Mouse (Mus musculus) neural tube, embryonic 15.5 days (tissue): Measurements from ENCODE around the gene Cdt1. TPM values are rescaled to one million over a fixed set of nuclear protein-coding genes. Genes with fewer than 3 reads are reported as not detected.

ENCODE experiments used
- ATAC-seq: fragments of 200-750 bp; cut with Nextera tagmentation; 2 replicates; pipeline ENCODE4 v1.8.0; 2017; ENCODE audit warnings: mild to moderate bottlenecking, moderate TSS enrichment, moderate library complexity; ENCODE audit not compliant: low FRiP score
- H3K27ac ChIP-seq: fragments of 300-500 bp; sonication (generic); replicated peaks from 2 replicates; pipeline ENCODE4 v1.5.1; 2015; ENCODE audit warnings: mild to moderate bottlenecking, inconsistent platforms
- H3K27me3 ChIP-seq: fragments of 300-500 bp; sonication (generic); replicated peaks from 2 replicates; pipeline ENCODE4 v1.6.1; 2015; ENCODE audit warnings: inconsistent platforms
- H3K36me3 ChIP-seq: fragments of 300-500 bp; sonication (generic); 2 replicates; pipeline ENCODE4 v1.6.1; 2015; ENCODE audit warnings: inconsistent platforms
- H3K4me1 ChIP-seq: fragments of 300-500 bp; sonication (generic); 2 replicates; pipeline ENCODE4 v1.6.1; 2015; ENCODE audit warnings: inconsistent platforms
- H3K4me2 ChIP-seq: fragments of 300-500 bp; sonication (generic); 2 replicates; pipeline ENCODE4 v1.6.1; 2015; ENCODE audit warnings: inconsistent platforms, mild to moderate bottlenecking, moderate library complexity
- H3K4me3 ChIP-seq: fragments of 300-500 bp; sonication (generic); replicated peaks from 2 replicates; pipeline ENCODE4 v1.5.1; 2015; ENCODE audit warnings: mild to moderate bottlenecking, inconsistent platforms
- H3K9ac ChIP-seq: fragments of 300-500 bp; sonication (generic); replicated peaks from 2 replicates; pipeline ENCODE4 v1.6.1; 2015; ENCODE audit warnings: mild to moderate bottlenecking, inconsistent platforms
- H3K9me3 ChIP-seq: fragments of 300-500 bp; sonication (generic); replicated peaks from 2 replicates; pipeline ENCODE4 v1.6.1; 2016; ENCODE audit warnings: inconsistent platforms
- WGBS: fragments of 180-500 bp; shearing (Covaris S2); methylation state at CpG from one replicate; pipeline ENCODE4 v1.1.7; 2015; ENCODE audit warnings: mixed read lengths; 5-methylcytosine and 5-hydroxymethylcytosine counted together
- polyA plus RNA-seq: library from polyadenylated mRNA; unstranded; fragments of >200 nt; fragmentation: Nextera tagmentation; extraction: Ambion mirVana; gene quantifications from 2 replicates; pipeline ENCODE4 v1.2.1, GENCODE M21; 2015

The Cdt1 gene
- polyA plus RNA-seq, 1 experiment from 2014 or later: 6.8 TPM

DNA sequence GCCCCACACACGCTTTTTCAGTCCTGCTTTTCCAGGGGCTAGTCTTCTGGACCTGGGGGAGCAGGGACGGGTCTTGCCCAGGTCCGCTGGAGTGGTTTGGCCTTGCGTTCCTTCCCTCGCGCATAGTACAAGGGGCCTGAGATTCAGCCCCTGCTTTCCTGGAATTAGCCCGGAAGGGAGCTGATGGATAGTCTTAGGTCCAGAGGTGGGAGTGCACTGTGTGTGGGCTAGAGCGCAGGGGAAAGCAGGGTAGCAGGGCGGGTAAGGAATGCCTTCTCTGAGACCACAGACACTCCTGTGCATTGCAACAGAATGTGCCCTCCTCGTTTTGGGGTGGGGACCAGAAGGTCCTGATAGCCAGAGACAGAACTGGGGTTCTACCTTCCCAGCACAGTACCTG lies 9.3 kb downstream of the Cdt1 start:
- Histone ChIP-seq H3K9me3 (no peaks in the 10 kb centered on the region), H3K4me1 (peaks cover 32% of the 10 kb centered on the region), H3K4me3 (peak overlapping the region; percentile 60), H3K27me3 (no peaks in the 10 kb centered on the region), H3K9ac (peak overlapping the region; percentile 81), H3K36me3 (peaks cover 6% of the 10 kb centered on the region; the same call in 1 of the 2 replicates), H3K4me2 (peak overlapping the region; percentile 72), H3K27ac (peak overlapping the region; percentile 81)
- ATAC-seq: peak; percentile 37; the same call in 1 of the 2 replicates
- WGBS: 44% methylated on average over 10 of the region's 10 CpGs

DNA sequence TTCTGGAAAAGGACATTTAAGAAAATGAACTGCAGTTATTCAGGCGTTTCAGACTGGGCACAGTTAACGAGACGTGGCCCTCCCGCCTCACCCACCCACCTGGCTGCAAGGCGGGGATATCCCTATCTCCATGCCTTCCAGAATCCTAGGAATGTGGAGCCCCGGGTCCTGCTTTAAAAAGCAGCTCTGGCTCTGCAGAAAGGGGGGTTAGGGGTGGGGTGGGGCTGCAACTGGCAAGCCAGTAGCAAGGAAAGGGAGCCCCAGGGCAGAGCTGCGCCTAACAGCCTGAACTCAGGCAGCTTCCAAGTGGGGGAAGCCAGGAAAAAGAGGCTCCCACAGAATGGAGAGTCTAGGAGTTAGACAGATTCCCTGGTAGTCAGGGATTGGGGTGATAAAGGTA lies 11.4 kb downstream of the Cdt1 start:
- Histone ChIP-seq H3K4me3 (no peak overlapping the region), H3K36me3 (no peaks in the 10 kb centered on the region), H3K27me3 (0 out of 2 replicates have a peak, but pooled peaks cover 2% of the 10 kb centered on the region), H3K9me3 (no peaks in the 10 kb centered on the region), H3K9ac (no peak overlapping the region), H3K4me2 (no peak overlapping the region), H3K27ac (no peak overlapping the region), H3K4me1 (peaks cover 32% of the 10 kb centered on the region)
- WGBS: 27% methylated on average over 7 of the region's 7 CpGs
- no peak for ATAC-seq

DNA sequence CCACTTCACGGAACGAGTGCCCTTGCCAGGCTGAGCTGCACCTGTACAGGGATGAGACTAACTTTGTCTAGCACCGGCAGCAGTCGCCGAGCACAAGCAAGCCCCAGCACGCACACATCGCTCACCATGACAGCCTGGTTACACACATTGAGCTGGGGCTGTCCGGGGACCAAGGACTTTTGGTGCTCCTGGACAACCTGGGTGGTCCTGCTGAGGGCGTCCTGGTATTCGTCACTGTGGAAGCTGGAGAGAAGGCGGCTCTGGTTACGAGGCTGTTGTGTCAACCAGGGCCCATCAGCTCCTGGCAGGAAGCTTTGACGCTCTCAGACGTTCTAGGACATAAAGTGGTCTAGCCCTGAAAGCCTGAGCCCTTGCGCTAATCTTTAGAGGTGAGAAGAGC lies 13.1 kb downstream of the Cdt1 start:
- Histone ChIP-seq H3K4me3 (no peak overlapping the region), H3K9ac (no peak overlapping the region), H3K4me2 (no peak overlapping the region), H3K27ac (no peak overlapping the region), H3K9me3 (no peaks in the 10 kb centered on the region), H3K27me3 (0 out of 2 replicates have a peak, but pooled peaks cover 2% of the 10 kb centered on the region), H3K36me3 (no peaks in the 10 kb centered on the region), H3K4me1 (peaks cover 21% of the 10 kb centered on the region)
- ATAC-seq: no peak
- 67% methylated on average over 13 of the region's 15 CpGs for WGBS

DNA sequence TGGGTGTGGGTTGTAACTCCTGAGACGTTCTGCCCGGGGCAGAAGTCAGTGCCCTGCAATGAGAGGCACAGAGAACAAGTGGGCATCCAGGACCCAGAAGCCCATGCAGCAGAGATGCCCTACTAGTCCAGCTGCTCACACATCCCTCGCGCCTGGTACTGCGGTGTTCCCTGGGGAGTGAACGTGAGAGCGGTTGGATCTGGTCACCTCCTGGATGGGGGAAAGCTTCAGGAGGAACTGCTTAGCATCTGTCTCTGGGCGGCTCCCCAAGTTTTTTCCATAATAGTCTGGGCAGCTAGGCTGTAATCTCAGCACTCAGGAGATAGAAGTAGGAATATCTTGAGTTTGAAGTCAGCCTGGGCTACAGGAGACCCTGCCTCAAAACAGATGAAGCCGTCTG lies 17.2 kb downstream of the Cdt1 start:
- no peak for ATAC-seq
- Histone ChIP-seq H3K9me3 (no peaks in the 10 kb centered on the region), H3K4me2 (no peak overlapping the region), H3K9ac (no peak overlapping the region), H3K36me3 (no peaks in the 10 kb centered on the region), H3K27me3 (0 out of 2 replicates have a peak, but pooled peaks cover 2% of the 10 kb centered on the region), H3K4me3 (no peak overlapping the region), H3K27ac (no peak overlapping the region), H3K4me1 (peaks cover 10% of the 10 kb centered on the region; the same call in 1 of the 2 replicates)
- WGBS: 83% methylated on average over 9 of the region's 9 CpGs

DNA sequence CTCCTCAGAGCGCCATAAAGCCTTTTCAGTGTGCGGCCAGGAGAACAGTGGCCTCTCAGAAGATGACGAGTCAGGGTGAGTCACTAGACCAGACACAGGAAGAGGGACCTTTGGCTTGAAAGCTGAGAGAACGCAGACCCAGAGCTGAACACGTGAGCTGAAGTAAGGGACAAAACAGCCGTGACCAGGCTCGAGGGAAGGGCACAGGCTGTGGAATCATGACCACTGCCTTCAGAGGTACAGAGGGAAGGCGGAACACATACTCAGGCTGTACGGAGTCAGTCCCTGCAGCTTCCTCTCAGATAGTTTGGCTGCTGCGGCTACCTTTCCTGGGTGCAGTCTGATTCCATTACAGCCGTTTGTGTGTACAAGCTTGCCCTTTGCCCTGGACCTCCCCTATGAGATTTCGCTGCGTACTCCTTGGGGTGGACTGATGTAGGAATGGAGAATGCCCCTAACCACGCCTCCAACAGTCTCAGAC lies 17.6 kb downstream of the Cdt1 start:
- H3K27ac ChIP-seq: no peak overlapping the region
- H3K4me1 ChIP-seq: peaks cover 10% of the 10 kb centered on the region; the same call in 1 of the 2 replicates
- no peak overlapping the region for H3K4me2 ChIP-seq
- H3K9ac ChIP-seq: no peak overlapping the region
- H3K9me3 ChIP-seq: no peaks in the 10 kb centered on the region
- H3K27me3 ChIP-seq: 0 out of 2 replicates have a peak, but pooled peaks cover 2% of the 10 kb centered on the region
- H3K4me3 ChIP-seq: no peak overlapping the region
- ATAC-seq: no peak
- no peaks in the 10 kb centered on the region for H3K36me3 ChIP-seq
- 73% methylated on average over 14 of the region's 14 CpGs for WGBS

DNA sequence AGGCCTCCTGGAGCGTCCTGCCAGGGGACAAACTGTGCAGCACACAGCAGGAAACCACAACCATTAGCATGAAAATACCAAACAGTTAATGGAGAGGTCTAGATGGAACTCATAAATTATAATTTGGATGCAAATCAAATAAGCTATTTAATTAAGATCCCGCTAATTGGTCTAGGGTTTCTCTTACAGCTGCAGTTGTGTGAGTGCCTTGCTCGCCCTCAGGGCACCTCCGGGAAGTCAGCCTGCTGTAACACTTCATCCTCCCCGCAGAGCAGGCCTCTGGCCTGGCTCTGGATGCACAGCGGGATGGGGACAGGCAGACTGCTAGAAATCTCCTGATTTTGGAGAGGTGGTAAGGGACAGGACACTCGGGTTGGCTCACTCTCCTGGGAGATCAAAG lies 18.4 kb downstream of the Cdt1 start:
- Histone ChIP-seq H3K4me1 (peaks cover 10% of the 10 kb centered on the region; the same call in 1 of the 2 replicates), H3K9ac (no peak overlapping the region), H3K4me3 (no peak overlapping the region), H3K27me3 (0 out of 2 replicates have a peak, but pooled peaks cover 2% of the 10 kb centered on the region), H3K4me2 (no peak overlapping the region), H3K9me3 (no peaks in the 10 kb centered on the region), H3K27ac (no peak overlapping the region), H3K36me3 (no peaks in the 10 kb centered on the region)
- 28% methylated on average over 7 of the region's 7 CpGs for WGBS
- ATAC-seq: no peak

DNA sequence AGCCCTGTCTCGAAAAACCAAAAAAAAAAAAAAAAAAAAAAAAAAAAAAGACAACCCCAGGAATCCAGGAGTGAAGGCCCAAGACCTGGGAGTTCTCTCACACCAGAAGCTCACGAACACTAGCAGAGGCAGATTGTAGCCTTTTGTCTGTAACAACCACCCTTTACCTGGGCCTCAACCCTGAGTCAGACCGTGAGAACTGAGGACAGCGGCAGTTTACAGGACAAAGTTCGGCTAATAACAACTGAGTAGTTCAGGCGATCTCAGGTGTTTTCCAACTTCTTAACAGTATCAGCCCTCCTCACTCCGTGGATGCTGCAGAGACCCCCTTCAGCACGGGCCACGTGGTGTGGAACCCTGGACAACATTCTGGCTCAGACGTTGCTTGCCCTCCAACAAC lies 18.9 kb downstream of the Cdt1 start:
- H3K9ac ChIP-seq: no peak overlapping the region
- H3K4me3 ChIP-seq: no peak overlapping the region
- WGBS: 82% methylated on average over 10 of the region's 10 CpGs
- no peaks in the 10 kb centered on the region for H3K9me3 ChIP-seq
- H3K4me2 ChIP-seq: no peak overlapping the region
- peaks cover 10% of the 10 kb centered on the region; the same call in 1 of the 2 replicates for H3K4me1 ChIP-seq
- ATAC-seq: no peak
- no peak overlapping the region for H3K27ac ChIP-seq
- H3K27me3 ChIP-seq: 0 out of 2 replicates have a peak, but pooled peaks cover 2% of the 10 kb centered on the region
- no peaks in the 10 kb centered on the region for H3K36me3 ChIP-seq

DNA sequence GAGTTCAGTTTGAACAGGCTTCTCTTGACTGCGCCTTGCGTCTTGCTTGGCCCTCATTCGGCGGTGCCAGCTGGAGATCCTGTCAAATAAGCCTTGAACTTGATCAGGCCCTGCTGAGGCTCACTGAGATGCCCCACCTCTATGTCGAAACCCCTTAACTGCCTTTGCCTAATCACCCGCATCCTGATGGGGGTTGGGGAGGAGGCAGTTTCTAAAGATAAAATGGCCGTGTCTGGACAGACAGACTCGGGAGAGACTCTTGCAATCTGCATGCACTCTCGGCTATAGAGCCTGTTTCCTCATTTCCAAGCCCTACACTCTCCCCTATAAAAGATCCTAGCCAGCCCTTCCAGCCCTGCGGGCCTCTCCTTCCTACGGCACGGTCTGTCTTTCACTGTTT lies 25.4 kb downstream of the Cdt1 start:
- Histone ChIP-seq H3K4me1 (peaks cover 9% of the 10 kb centered on the region; the same call in 1 of the 2 replicates), H3K9me3 (no peaks in the 10 kb centered on the region), H3K27me3 (no peaks in the 10 kb centered on the region), H3K4me3 (no peak overlapping the region), H3K9ac (no peak overlapping the region), H3K4me2 (no peak overlapping the region), H3K36me3 (no peaks in the 10 kb centered on the region), H3K27ac (no peak overlapping the region)
- no peak for ATAC-seq
- WGBS: 53% methylated on average over 12 of the region's 12 CpGs

DNA sequence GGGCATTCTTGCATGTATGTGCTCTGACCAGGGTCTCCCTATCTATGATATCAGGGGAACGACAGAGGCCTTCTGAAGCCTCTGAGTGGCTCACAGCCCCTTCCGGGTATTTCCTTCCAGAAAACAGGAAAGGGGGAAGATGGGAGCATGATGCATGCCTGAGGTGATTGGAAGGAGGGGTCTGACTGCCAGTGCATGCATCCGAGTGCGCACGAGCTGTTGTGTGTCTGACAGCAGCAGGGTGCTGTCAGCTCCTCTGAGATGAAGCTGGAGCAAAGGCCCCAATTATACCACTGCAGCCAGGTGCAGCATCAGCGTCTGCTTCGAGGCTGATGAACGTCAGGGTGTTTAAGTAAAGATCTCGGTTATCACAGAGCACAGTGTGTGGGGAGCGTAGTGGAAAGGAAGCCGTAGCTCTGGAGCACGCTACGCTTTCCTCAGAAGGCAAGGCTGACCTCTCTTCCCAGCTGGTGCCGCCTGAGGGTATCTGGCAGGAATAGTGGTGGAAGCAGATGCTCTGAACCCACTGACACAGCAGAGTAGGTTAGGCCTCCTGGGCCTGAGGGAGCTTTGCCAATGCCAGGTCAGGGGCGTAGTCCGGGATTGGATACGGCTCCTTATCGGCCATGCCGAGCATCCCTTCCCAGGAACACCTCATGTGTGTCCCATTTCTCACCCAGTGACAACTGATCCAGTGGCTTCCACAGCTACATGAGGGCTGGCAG lies 26.1 kb downstream of the Cdt1 start:
- ATAC-seq: no peak
- Histone ChIP-seq H3K9me3 (no peaks in the 10 kb centered on the region), H3K27me3 (no peaks in the 10 kb centered on the region), H3K9ac (0 out of 2 replicates have a peak overlapping the region, but pooled peaks have one; percentile 2), H3K27ac (no peak overlapping the region), H3K4me1 (peaks cover 9% of the 10 kb centered on the region; the same call in 1 of the 2 replicates), H3K4me3 (no peak overlapping the region), H3K4me2 (no peak overlapping the region), H3K36me3 (no peaks in the 10 kb centered on the region)
- 61% methylated on average over 19 of the region's 19 CpGs for WGBS

DNA sequence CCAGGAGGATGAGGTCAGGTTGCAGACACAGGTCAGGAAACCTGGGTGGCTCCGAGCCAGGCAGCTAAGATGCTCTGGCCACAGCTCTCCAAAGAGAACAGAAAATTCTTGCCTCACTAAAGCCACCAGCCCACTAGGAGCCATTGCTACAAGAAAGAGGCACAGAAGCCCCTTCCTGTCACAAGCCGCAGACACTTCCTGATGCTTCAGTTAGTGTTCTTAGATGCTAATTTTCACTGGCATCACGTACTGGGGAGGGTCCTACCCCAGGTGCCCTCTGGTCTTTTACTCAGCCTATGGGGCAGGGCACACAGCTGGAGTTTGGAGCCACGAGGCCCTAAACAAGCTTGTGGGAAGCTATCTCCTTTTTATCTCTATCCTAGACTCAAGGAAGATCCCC lies 28.2 kb downstream of the Cdt1 start:
- Histone ChIP-seq H3K4me3 (no peak overlapping the region), H3K9me3 (no peaks in the 10 kb centered on the region), H3K27me3 (no peaks in the 10 kb centered on the region), H3K27ac (no peak overlapping the region), H3K4me2 (no peak overlapping the region), H3K9ac (no peak overlapping the region), H3K4me1 (peaks cover 9% of the 10 kb centered on the region; the same call in 1 of the 2 replicates), H3K36me3 (no peaks in the 10 kb centered on the region)
- 59% methylated on average over 4 of the region's 4 CpGs for WGBS
- ATAC-seq: no peak

DNA sequence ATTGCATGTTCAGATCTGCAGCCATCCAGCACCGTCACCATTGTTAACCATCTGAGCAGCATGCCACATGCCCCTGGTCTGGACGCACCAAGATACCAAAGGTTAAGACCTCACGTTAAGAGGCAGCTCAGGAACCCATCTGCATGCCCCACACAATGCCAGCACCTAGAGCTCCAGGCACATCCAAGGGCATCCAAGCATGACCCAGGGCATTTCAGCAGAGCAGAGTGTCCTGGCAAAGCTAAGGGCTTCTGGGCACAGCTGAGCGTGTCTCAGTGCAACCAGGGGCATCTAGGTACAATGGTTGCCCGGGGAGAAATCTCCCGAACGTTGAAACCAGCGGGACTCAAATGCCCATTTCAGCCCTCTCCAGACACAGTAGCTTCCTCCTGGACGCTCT lies 32.9 kb downstream of the Cdt1 start:
- no peaks in the 10 kb centered on the region for H3K27me3 ChIP-seq
- H3K9me3 ChIP-seq: no peaks in the 10 kb centered on the region
- no peak overlapping the region for H3K4me3 ChIP-seq
- no peaks in the 10 kb centered on the region for H3K36me3 ChIP-seq
- H3K4me2 ChIP-seq: no peak overlapping the region
- 85% methylated on average over 9 of the region's 9 CpGs for WGBS
- no peak overlapping the region for H3K9ac ChIP-seq
- H3K4me1 ChIP-seq: no peaks in the 10 kb centered on the region
- H3K27ac ChIP-seq: no peak overlapping the region
- no peak for ATAC-seq

DNA sequence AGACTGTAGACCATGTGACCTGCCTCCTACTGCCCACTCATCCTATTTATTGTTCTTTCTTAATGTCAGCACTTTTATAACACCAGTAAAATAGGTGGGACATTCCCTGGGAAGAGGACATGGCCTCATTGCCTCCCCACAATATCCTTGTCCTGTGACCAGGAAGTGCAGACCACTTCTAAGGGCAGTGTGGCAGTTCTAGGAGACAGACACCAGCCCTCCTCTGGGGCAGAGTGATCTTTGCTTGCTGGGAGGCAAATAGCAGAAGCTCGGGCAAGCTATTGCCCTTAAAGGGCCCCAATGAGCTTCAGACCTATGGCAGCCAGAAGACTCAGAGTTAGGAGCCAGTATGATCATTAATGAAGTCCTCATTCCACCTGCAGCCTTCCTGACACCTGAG lies 36.8 kb downstream of the Cdt1 start:
- no peaks in the 10 kb centered on the region for H3K36me3 ChIP-seq
- no peaks in the 10 kb centered on the region for H3K4me1 ChIP-seq
- no peak overlapping the region for H3K4me2 ChIP-seq
- no peaks in the 10 kb centered on the region for H3K9me3 ChIP-seq
- no peak for ATAC-seq
- no peak overlapping the region for H3K4me3 ChIP-seq
- 20% methylated on average over 1 of the region's 1 CpGs for WGBS
- no peak overlapping the region for H3K27ac ChIP-seq
- no peak overlapping the region for H3K9ac ChIP-seq
- no peaks in the 10 kb centered on the region for H3K27me3 ChIP-seq
